Mouse (Mus musculus): ENCODE measurements around the gene Pex11b. TPM values are rescaled to one million over a fixed set of nuclear protein-coding genes. Genes with fewer than 3 reads are reported as not detected.

Gene Pex11b
- 35.5 and 37.6 TPM in 2 replicates for polyA plus RNA-seq (2015; fragmentation: Nextera tagmentation; extraction: Ambion mirVana)

GRCm38 (mm10) chr3:96634928-96635879 lies at the start of gene Pex11b, which contains the start of gene Gm42957:
Gene Pex11b (plus strand): TSS chr3:96635376.
Gene Gm42957 (plus strand): TSS chr3:96635474.
- Histone ChIP-seq H3K9me3 (replicated peaks) (no peaks in the 10 kb centered on the region), H3K9ac (peak within 1 kb of the TSS; percentile 88), H3K27ac (peak within 1 kb of the TSS; percentile 85), H3K27me3 (no peaks in the 10 kb centered on the region), H3K4me2 (peak within 1 kb of the TSS; percentile 76), H3K4me1 (replicated peaks) (peaks cover 25% of the 10 kb centered on the region), H3K36me3 (peaks cover 34% of the 10 kb centered on the region), H3K4me3 (peak within 1 kb of the TSS; percentile 84)
- peak; percentile 89 for ATAC-seq (replicated peaks; ENCODE audit: insufficient number of reproducible peaks, insufficient read depth, low FRiP score, low read depth)
- WGBS = 2% methylated on average over 60 of the region's 60 CpGs

GRCm38 (mm10) chr3:96590657-96591056 lies 44.5 kb upstream of the Pex11b start:
- Histone ChIP-seq H3K9ac (no peak overlapping the region), H3K4me1 (replicated peaks) (peaks cover 18% of the 10 kb centered on the region), H3K4me2 (no peak overlapping the region), H3K4me3 (no peak overlapping the region), H3K27ac (no peak overlapping the region), H3K9me3 (replicated peaks) (no peaks in the 10 kb centered on the region), H3K36me3 (no peaks in the 10 kb centered on the region), H3K27me3 (no peaks in the 10 kb centered on the region)
- 81% methylated on average over 4 of the region's 4 CpGs for WGBS
- ATAC-seq (replicated peaks; ENCODE audit: insufficient number of reproducible peaks, insufficient read depth, low FRiP score, low read depth) = no peak

GRCm38 (mm10) chr3:96593374-96593773 lies 41.8 kb upstream of the Pex11b start:
- H3K9me3 ChIP-seq (replicated peaks) = no peaks in the 10 kb centered on the region
- H3K4me2 ChIP-seq = peak overlapping the region; percentile 85
- peak overlapping the region; percentile 88 for H3K9ac ChIP-seq
- peaks cover 43% of the 10 kb centered on the region for H3K4me1 ChIP-seq (replicated peaks)
- peak overlapping the region; percentile 92 for H3K27ac ChIP-seq
- no peak for ATAC-seq (replicated peaks; ENCODE audit: insufficient number of reproducible peaks, insufficient read depth, low FRiP score, low read depth)
- H3K27me3 ChIP-seq = no peaks in the 10 kb centered on the region
- peak overlapping the region; percentile 85 for H3K4me3 ChIP-seq
- under 1% methylated on average over 10 of the region's 10 CpGs for WGBS
- H3K36me3 ChIP-seq = no peaks in the 10 kb centered on the region

DNA sequence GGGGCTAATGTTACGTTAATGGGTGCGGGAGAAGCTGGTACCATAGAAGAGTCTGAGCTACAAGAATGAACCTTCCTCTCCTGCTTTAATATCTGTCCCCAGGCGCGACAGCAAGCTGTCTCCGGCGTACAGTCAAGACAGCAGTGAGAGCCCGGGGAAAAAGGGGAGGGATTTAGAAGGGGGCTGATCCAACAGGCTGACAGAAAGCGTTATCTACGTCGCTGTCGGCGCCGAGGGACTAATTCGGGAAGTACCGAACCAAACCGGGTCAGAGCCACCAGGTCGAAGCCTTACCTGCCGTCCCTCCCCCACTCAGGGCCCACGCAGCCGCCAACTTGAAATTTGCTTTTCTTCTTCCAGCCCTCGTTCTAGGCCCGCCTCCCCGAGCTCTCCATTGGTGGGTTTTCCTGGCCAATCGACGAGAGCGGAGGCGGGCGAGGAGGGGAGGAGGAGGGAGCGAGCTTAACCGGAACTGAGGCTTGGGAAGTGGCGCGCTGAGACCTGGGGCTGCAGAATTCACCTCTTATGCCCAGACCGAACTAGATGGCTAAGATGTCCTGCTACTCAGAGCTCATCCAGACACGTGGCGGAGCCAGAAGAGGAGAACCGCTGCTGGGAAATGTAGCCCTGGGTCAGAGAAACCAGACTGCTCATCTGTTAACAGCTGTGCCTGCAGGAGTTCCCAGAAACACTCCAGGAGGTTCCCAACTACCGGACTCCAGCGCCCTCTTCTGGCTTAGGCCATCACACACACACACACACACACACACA lies 41.2 kb upstream of the Pex11b start, which contains the start of gene Polr3gl:
TSS of gene Polr3gl (minus strand) at position 392 of the 771 bp plus-strand sequence.
- peak within 1 kb of the TSS; percentile 92 for H3K27ac ChIP-seq
- peak; percentile 83 for ATAC-seq (replicated peaks; ENCODE audit: insufficient number of reproducible peaks, insufficient read depth, low FRiP score, low read depth)
- H3K27me3 ChIP-seq = no peaks in the 10 kb centered on the region
- WGBS = under 1% methylated on average over 38 of the region's 38 CpGs
- H3K9me3 ChIP-seq (replicated peaks) = no peaks in the 10 kb centered on the region
- H3K4me1 ChIP-seq (replicated peaks) = peaks cover 49% of the 10 kb centered on the region
- peak within 1 kb of the TSS; percentile 88 for H3K9ac ChIP-seq
- peak within 1 kb of the TSS; percentile 85 for H3K4me2 ChIP-seq
- no peaks in the 10 kb centered on the region for H3K36me3 ChIP-seq
- peak within 1 kb of the TSS; percentile 85 for H3K4me3 ChIP-seq

DNA sequence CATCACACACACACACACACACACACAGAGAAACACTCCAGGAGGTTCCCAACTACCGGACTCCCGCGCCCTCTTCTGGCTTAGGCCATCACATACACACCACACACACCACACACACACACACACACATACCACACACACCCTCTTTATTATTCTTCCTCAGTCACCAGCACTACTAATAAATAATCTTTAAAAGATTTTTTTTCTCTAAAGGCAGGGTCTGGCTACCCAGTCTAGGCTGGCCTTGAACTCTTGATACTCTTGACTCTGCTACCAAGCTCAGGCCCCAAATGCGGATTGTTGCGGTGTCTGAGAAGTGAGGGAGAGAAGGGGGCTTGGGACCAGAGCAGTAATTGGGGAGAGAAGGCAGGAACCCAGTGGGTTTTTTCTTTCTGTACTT lies 40.3 kb upstream of the Pex11b start:
- peaks cover 49% of the 10 kb centered on the region for H3K4me1 ChIP-seq (replicated peaks)
- no peaks in the 10 kb centered on the region for H3K27me3 ChIP-seq
- no peak for ATAC-seq (replicated peaks; ENCODE audit: insufficient number of reproducible peaks, insufficient read depth, low FRiP score, low read depth)
- no peak overlapping the region for H3K9ac ChIP-seq
- 82% methylated on average over 5 of the region's 5 CpGs for WGBS
- no peak overlapping the region for H3K4me3 ChIP-seq
- H3K9me3 ChIP-seq (replicated peaks) = no peaks in the 10 kb centered on the region
- no peaks in the 10 kb centered on the region for H3K36me3 ChIP-seq
- no peak overlapping the region for H3K4me2 ChIP-seq
- no peak overlapping the region for H3K27ac ChIP-seq

DNA sequence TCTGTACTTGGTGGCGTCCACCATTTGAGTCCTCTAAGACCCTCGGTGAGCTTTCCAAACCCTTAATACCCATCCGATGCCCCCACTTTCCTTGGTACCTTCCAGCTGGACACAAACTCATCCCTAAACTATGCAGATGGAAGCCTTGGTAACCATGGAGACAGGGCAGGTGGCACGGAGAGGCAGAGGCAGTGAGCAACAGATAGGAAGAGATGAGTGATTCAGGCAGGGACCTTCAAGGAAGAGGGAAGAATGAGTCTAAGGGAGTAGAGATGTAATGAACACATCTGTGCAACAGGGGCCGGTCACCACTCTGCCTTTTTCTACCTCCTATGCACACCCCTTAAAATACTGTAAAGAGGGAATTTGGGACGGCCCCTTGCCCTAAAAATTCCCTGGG lies 39.5 kb upstream of the Pex11b start:
- no peak for ATAC-seq (replicated peaks; ENCODE audit: insufficient number of reproducible peaks, insufficient read depth, low FRiP score, low read depth)
- H3K4me2 ChIP-seq = peak overlapping the region; percentile 90
- no peaks in the 10 kb centered on the region for H3K27me3 ChIP-seq
- H3K9me3 ChIP-seq (replicated peaks) = no peaks in the 10 kb centered on the region
- WGBS = 22% methylated on average over 6 of the region's 6 CpGs
- peaks cover 57% of the 10 kb centered on the region for H3K4me1 ChIP-seq (replicated peaks)
- H3K9ac ChIP-seq = 0 out of 2 replicates have a peak overlapping the region, but pooled peaks have one; percentile 72
- H3K27ac ChIP-seq = peak overlapping the region; percentile 80
- no peaks in the 10 kb centered on the region for H3K36me3 ChIP-seq
- H3K4me3 ChIP-seq = peak overlapping the region; percentile 64

DNA sequence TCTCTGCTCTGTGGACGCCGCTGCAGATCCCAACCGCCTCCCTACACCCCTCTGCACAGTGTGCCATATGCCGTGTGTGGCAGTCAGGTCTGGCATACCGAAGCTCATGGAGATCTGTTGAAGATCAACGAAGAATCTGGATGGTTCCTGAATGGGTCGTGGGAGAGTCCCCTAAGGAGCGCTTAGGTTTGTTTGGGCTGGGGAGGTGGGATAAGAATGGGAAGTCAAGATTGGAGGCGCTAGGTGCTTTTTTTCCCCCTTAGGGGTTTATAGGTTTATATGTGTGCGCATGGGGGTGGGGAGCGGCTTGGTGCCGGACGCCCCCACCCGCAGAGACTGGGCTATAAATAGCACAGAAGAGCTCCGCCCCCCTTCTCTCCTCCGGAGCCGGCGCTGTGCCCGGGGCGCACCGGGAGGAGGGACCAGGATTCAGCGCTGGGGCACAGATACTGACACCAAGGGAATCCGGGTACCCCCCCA lies 38.9 kb upstream of the Pex11b start, which contains the start of gene Ankrd34a:
TSS of gene Ankrd34a (plus strand) at position 409 of the 480 bp plus-strand sequence.
- peak within 1 kb of the TSS; percentile 80 for H3K27ac ChIP-seq
- H3K36me3 ChIP-seq = no peaks in the 10 kb centered on the region
- no peaks in the 10 kb centered on the region for H3K27me3 ChIP-seq
- H3K4me1 ChIP-seq (replicated peaks) = peaks cover 57% of the 10 kb centered on the region
- WGBS = 1% methylated on average over 20 of the region's 23 CpGs
- H3K9me3 ChIP-seq (replicated peaks) = no peaks in the 10 kb centered on the region
- peak within 1 kb of the TSS; percentile 64 for H3K4me3 ChIP-seq
- peak within 1 kb of the TSS; percentile 90 for H3K4me2 ChIP-seq
- peak within 1 kb of the TSS; percentile 72 for H3K9ac ChIP-seq
- ATAC-seq (replicated peaks; ENCODE audit: insufficient number of reproducible peaks, insufficient read depth, low FRiP score, low read depth) = no peak

- Histone ChIP-seq H3K9ac (peak overlapping the region; percentile 72), H3K9me3 (replicated peaks) (no peaks in the 10 kb centered on the region), H3K27ac (peak overlapping the region; percentile 80), H3K36me3 (no peaks in the 10 kb centered on the region), H3K27me3 (no peaks in the 10 kb centered on the region), H3K4me3 (peak overlapping the region; percentile 64), H3K4me1 (replicated peaks) (peaks cover 57% of the 10 kb centered on the region), H3K4me2 (peak overlapping the region; percentile 90)
- ATAC-seq (replicated peaks; ENCODE audit: insufficient number of reproducible peaks, insufficient read depth, low FRiP score, low read depth) = no peak
- WGBS = 1% methylated on average over 12 of the region's 12 CpGs
These were observed 38.3 kb upstream of the Pex11b start for GRCm38 (mm10) chr3:96596855-96597254.

DNA sequence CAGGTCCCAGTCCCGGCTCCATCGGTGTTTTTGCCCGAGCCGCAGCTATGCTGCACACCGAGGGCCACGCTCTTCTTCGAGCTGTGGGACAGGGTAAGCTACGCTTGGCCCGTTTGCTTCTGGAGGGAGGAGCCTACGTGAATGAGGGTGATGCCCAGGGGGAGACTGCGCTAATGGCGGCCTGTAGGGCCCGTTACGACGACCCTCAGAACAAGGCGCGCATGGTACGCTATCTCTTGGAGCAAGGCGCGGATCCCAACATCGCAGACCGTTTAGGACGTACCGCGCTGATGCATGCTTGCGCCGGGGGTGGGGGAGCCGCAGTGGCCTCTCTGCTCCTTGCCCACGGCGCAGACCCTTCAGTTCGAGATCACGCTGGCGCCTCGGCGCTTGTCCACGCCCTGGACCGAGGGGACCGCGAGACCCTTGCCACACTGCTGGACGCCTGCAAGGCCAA lies 37.7 kb upstream of the Pex11b start:
- Histone ChIP-seq H3K9ac (peak overlapping the region; percentile 72), H3K27ac (peak overlapping the region; percentile 80), H3K27me3 (no peaks in the 10 kb centered on the region), H3K4me1 (replicated peaks) (peaks cover 59% of the 10 kb centered on the region), H3K4me3 (peak overlapping the region; percentile 64), H3K36me3 (no peaks in the 10 kb centered on the region), H3K4me2 (peak overlapping the region; percentile 90), H3K9me3 (replicated peaks) (no peaks in the 10 kb centered on the region)
- no peak for ATAC-seq (replicated peaks; ENCODE audit: insufficient number of reproducible peaks, insufficient read depth, low FRiP score, low read depth)
- WGBS = under 1% methylated on average over 40 of the region's 40 CpGs

- H3K4me1 ChIP-seq (replicated peaks) = peaks cover 59% of the 10 kb centered on the region
- ATAC-seq (replicated peaks; ENCODE audit: insufficient number of reproducible peaks, insufficient read depth, low FRiP score, low read depth) = no peak
- H3K9me3 ChIP-seq (replicated peaks) = no peaks in the 10 kb centered on the region
- WGBS = 6% methylated on average over 54 of the region's 54 CpGs
- H3K9ac ChIP-seq = peak overlapping the region; percentile 72
- peak overlapping the region; percentile 80 for H3K27ac ChIP-seq
- H3K36me3 ChIP-seq = no peaks in the 10 kb centered on the region
- peak overlapping the region; percentile 64 for H3K4me3 ChIP-seq
- H3K4me2 ChIP-seq = peak overlapping the region; percentile 90
- H3K27me3 ChIP-seq = no peaks in the 10 kb centered on the region
These were observed 36.8 kb upstream of the Pex11b start for GRCm38 (mm10) chr3:96598156-96599068.
